Mouse (Mus musculus): ENCODE measurements around the gene Snx7. TPM values are rescaled to one million over a fixed set of nuclear protein-coding genes. Genes with fewer than 3 reads are reported as not detected.

The Snx7 gene
- polyA plus RNA-seq, 1 experiment from 2014 or later: 66.3 TPM

GRCm38 (mm10) chr3:117838020-117838419 lies 30.7 kb downstream of the Snx7 start:
- no peak overlapping the region for H3K4me2 ChIP-seq (ENCODE audit: low read depth, low read length)
- no peaks in the 10 kb centered on the region for H3K27me3 ChIP-seq (ENCODE audit: control insufficient read depth, insufficient read depth, low read depth, low read length)
- no peaks in the 10 kb centered on the region for H3K4me1 ChIP-seq (replicated peaks; ENCODE audit: control insufficient read depth, insufficient read depth, low read length)
- no peak overlapping the region for H3K4me3 ChIP-seq (ENCODE audit: low read length)
- no peaks in the 10 kb centered on the region for H3K9me3 ChIP-seq (ENCODE audit: control insufficient read depth, low read length)
- peaks cover 7% of the 10 kb centered on the region for H3K36me3 ChIP-seq (ENCODE audit: control insufficient read depth, insufficient read depth, low read length)
- H3K9ac ChIP-seq (ENCODE audit: low read length): no peak overlapping the region
- H3K27ac ChIP-seq (ENCODE audit: low read length): no peak overlapping the region
- 57% methylated on average over 3 of the region's 3 CpGs for WGBS
- ATAC-seq (ENCODE audit: low read depth): no peak

- Histone ChIP-seq H3K4me1 (replicated peaks; ENCODE audit: control insufficient read depth, insufficient read depth, low read length) (no peaks in the 10 kb centered on the region), H3K9me3 (ENCODE audit: control insufficient read depth, low read length) (no peaks in the 10 kb centered on the region), H3K4me2 (ENCODE audit: low read depth, low read length) (no peak overlapping the region), H3K27me3 (ENCODE audit: control insufficient read depth, insufficient read depth, low read depth, low read length) (no peaks in the 10 kb centered on the region), H3K36me3 (ENCODE audit: control insufficient read depth, insufficient read depth, low read length) (peaks cover 2% of the 10 kb centered on the region; the same call in 1 of the 2 replicates), H3K9ac (ENCODE audit: low read length) (no peak overlapping the region), H3K27ac (ENCODE audit: low read length) (no peak overlapping the region), H3K4me3 (ENCODE audit: low read length) (no peak overlapping the region)
- no peak for ATAC-seq (ENCODE audit: low read depth)
- 86% methylated on average over 6 of the region's 6 CpGs for WGBS
Measured at GRCm38 (mm10) chr3:117826486-117827200, 42.1 kb downstream of the Snx7 start.

GRCm38 (mm10) chr3:117823218-117823617 lies 45.5 kb downstream of the Snx7 start:
- no peaks in the 10 kb centered on the region for H3K27me3 ChIP-seq (ENCODE audit: control insufficient read depth, insufficient read depth, low read depth, low read length)
- no peaks in the 10 kb centered on the region for H3K4me1 ChIP-seq (replicated peaks; ENCODE audit: control insufficient read depth, insufficient read depth, low read length)
- H3K9me3 ChIP-seq (ENCODE audit: control insufficient read depth, low read length): no peaks in the 10 kb centered on the region
- H3K4me3 ChIP-seq (ENCODE audit: low read length): no peak overlapping the region
- WGBS: 83% methylated on average over 3 of the region's 3 CpGs
- no peaks in the 10 kb centered on the region; the same call in 1 of the 2 replicates for H3K36me3 ChIP-seq (ENCODE audit: control insufficient read depth, insufficient read depth, low read length)
- no peak overlapping the region for H3K9ac ChIP-seq (ENCODE audit: low read length)
- no peak for ATAC-seq (ENCODE audit: low read depth)
- no peak overlapping the region for H3K4me2 ChIP-seq (ENCODE audit: low read depth, low read length)
- H3K27ac ChIP-seq (ENCODE audit: low read length): no peak overlapping the region

GRCm38 (mm10) chr3:117817635-117818034 lies 51.1 kb downstream of the Snx7 start:
- H3K4me3 ChIP-seq (ENCODE audit: low read length): no peak overlapping the region
- no peaks in the 10 kb centered on the region for H3K4me1 ChIP-seq (replicated peaks; ENCODE audit: control insufficient read depth, insufficient read depth, low read length)
- ATAC-seq (ENCODE audit: low read depth): no peak
- 89% methylated on average over 1 of the region's 1 CpGs for WGBS
- no peaks in the 10 kb centered on the region for H3K27me3 ChIP-seq (ENCODE audit: control insufficient read depth, insufficient read depth, low read depth, low read length)
- H3K4me2 ChIP-seq (ENCODE audit: low read depth, low read length): no peak overlapping the region
- H3K9ac ChIP-seq (ENCODE audit: low read length): no peak overlapping the region
- H3K36me3 ChIP-seq (ENCODE audit: control insufficient read depth, insufficient read depth, low read length): no peaks in the 10 kb centered on the region
- H3K9me3 ChIP-seq (ENCODE audit: control insufficient read depth, low read length): no peaks in the 10 kb centered on the region
- H3K27ac ChIP-seq (ENCODE audit: low read length): no peak overlapping the region

GRCm38 (mm10) chr3:117814218-117814617 lies 54.5 kb downstream of the Snx7 start:
- Histone ChIP-seq H3K9ac (ENCODE audit: low read length) (no peak overlapping the region), H3K27ac (ENCODE audit: low read length) (no peak overlapping the region), H3K4me1 (replicated peaks; ENCODE audit: control insufficient read depth, insufficient read depth, low read length) (no peaks in the 10 kb centered on the region), H3K36me3 (ENCODE audit: control insufficient read depth, insufficient read depth, low read length) (no peaks in the 10 kb centered on the region), H3K4me2 (ENCODE audit: low read depth, low read length) (no peak overlapping the region), H3K4me3 (ENCODE audit: low read length) (no peak overlapping the region), H3K27me3 (ENCODE audit: control insufficient read depth, insufficient read depth, low read depth, low read length) (no peaks in the 10 kb centered on the region), H3K9me3 (ENCODE audit: control insufficient read depth, low read length) (no peaks in the 10 kb centered on the region)
- no peak for ATAC-seq (ENCODE audit: low read depth)
- 83% methylated on average over 2 of the region's 2 CpGs for WGBS

- Histone ChIP-seq H3K4me3 (ENCODE audit: low read length) (no peak overlapping the region), H3K9ac (ENCODE audit: low read length) (no peak overlapping the region), H3K27me3 (ENCODE audit: control insufficient read depth, insufficient read depth, low read depth, low read length) (no peaks in the 10 kb centered on the region), H3K36me3 (ENCODE audit: control insufficient read depth, insufficient read depth, low read length) (no peaks in the 10 kb centered on the region), H3K4me2 (ENCODE audit: low read depth, low read length) (no peak overlapping the region), H3K27ac (ENCODE audit: low read length) (no peak overlapping the region), H3K4me1 (replicated peaks; ENCODE audit: control insufficient read depth, insufficient read depth, low read length) (no peaks in the 10 kb centered on the region), H3K9me3 (ENCODE audit: control insufficient read depth, low read length) (no peaks in the 10 kb centered on the region)
- 49% methylated on average over 4 of the region's 4 CpGs for WGBS
- ATAC-seq (ENCODE audit: low read depth): no peak
Measured at GRCm38 (mm10) chr3:117812135-117812534, 56.6 kb downstream of the Snx7 start.

GRCm38 (mm10) chr3:117805782-117806181 lies 63.0 kb downstream of the Snx7 start:
- H3K27ac ChIP-seq (ENCODE audit: low read length): no peak overlapping the region
- no peak overlapping the region for H3K4me3 ChIP-seq (ENCODE audit: low read length)
- H3K4me1 ChIP-seq (replicated peaks; ENCODE audit: control insufficient read depth, insufficient read depth, low read length): no peaks in the 10 kb centered on the region
- peaks cover 2% of the 10 kb centered on the region; the same call in 1 of the 2 replicates for H3K36me3 ChIP-seq (ENCODE audit: control insufficient read depth, insufficient read depth, low read length)
- no peak overlapping the region for H3K4me2 ChIP-seq (ENCODE audit: low read depth, low read length)
- no peak overlapping the region for H3K9ac ChIP-seq (ENCODE audit: low read length)
- ATAC-seq (ENCODE audit: low read depth): no peak
- H3K27me3 ChIP-seq (ENCODE audit: control insufficient read depth, insufficient read depth, low read depth, low read length): no peaks in the 10 kb centered on the region
- WGBS: 86% methylated on average over 6 of the region's 6 CpGs
- H3K9me3 ChIP-seq (ENCODE audit: control insufficient read depth, low read length): no peaks in the 10 kb centered on the region

GRCm38 (mm10) chr3:117794501-117794900 lies 74.2 kb downstream of the Snx7 start:
- Histone ChIP-seq H3K4me1 (replicated peaks; ENCODE audit: control insufficient read depth, insufficient read depth, low read length) (no peaks in the 10 kb centered on the region), H3K36me3 (ENCODE audit: control insufficient read depth, insufficient read depth, low read length) (no peaks in the 10 kb centered on the region), H3K9me3 (ENCODE audit: control insufficient read depth, low read length) (no peaks in the 10 kb centered on the region), H3K27ac (ENCODE audit: low read length) (no peak overlapping the region), H3K9ac (ENCODE audit: low read length) (no peak overlapping the region), H3K27me3 (ENCODE audit: control insufficient read depth, insufficient read depth, low read depth, low read length) (no peaks in the 10 kb centered on the region), H3K4me3 (ENCODE audit: low read length) (no peak overlapping the region), H3K4me2 (ENCODE audit: low read depth, low read length) (no peak overlapping the region)
- ATAC-seq (ENCODE audit: low read depth): no peak

- Histone ChIP-seq H3K4me2 (ENCODE audit: low read depth, low read length) (no peak overlapping the region), H3K4me1 (replicated peaks; ENCODE audit: control insufficient read depth, insufficient read depth, low read length) (no peaks in the 10 kb centered on the region), H3K9ac (ENCODE audit: low read length) (no peak overlapping the region), H3K4me3 (ENCODE audit: low read length) (no peak overlapping the region), H3K36me3 (ENCODE audit: control insufficient read depth, insufficient read depth, low read length) (no peaks in the 10 kb centered on the region), H3K9me3 (ENCODE audit: control insufficient read depth, low read length) (no peaks in the 10 kb centered on the region), H3K27me3 (ENCODE audit: control insufficient read depth, insufficient read depth, low read depth, low read length) (no peaks in the 10 kb centered on the region), H3K27ac (ENCODE audit: low read length) (no peak overlapping the region)
- ATAC-seq (ENCODE audit: low read depth): no peak
- 80% methylated on average over 4 of the region's 4 CpGs for WGBS
Measured at GRCm38 (mm10) chr3:117791951-117792350, 76.8 kb downstream of the Snx7 start.

GRCm38 (mm10) chr3:117791273-117791672 lies 77.5 kb downstream of the Snx7 start:
- 71% methylated on average over 2 of the region's 2 CpGs for WGBS
- no peak overlapping the region for H3K9ac ChIP-seq (ENCODE audit: low read length)
- H3K36me3 ChIP-seq (ENCODE audit: control insufficient read depth, insufficient read depth, low read length): no peaks in the 10 kb centered on the region
- no peak for ATAC-seq (ENCODE audit: low read depth)
- no peak overlapping the region for H3K27ac ChIP-seq (ENCODE audit: low read length)
- H3K4me3 ChIP-seq (ENCODE audit: low read length): no peak overlapping the region
- H3K4me2 ChIP-seq (ENCODE audit: low read depth, low read length): no peak overlapping the region
- no peaks in the 10 kb centered on the region for H3K4me1 ChIP-seq (replicated peaks; ENCODE audit: control insufficient read depth, insufficient read depth, low read length)
- no peaks in the 10 kb centered on the region for H3K27me3 ChIP-seq (ENCODE audit: control insufficient read depth, insufficient read depth, low read depth, low read length)
- H3K9me3 ChIP-seq (ENCODE audit: control insufficient read depth, low read length): no peaks in the 10 kb centered on the region
